Mouse (Mus musculus) cortical plate, adult 2 months (tissue): ENCODE data around the gene Robo4.

Experiments used
- CTCF ChIP-seq: fragments of 200-500 bp; IDR thresholded peaks from 2 replicates; pipeline ENCODE4 v1.5.1; 2011; ENCODE audit warnings: mild to moderate bottlenecking, control low read depth, low read length; ENCODE audit not compliant: insufficient read depth; ENCODE audit errors: extremely low read depth
- POLR2A ChIP-seq: fragments of 200-500 bp; IDR thresholded peaks from 2 replicates; pipeline ENCODE4 v1.6.1; 2011; ENCODE audit warnings: mild to moderate bottlenecking, low read length, control low read depth; ENCODE audit not compliant: insufficient read depth; ENCODE audit errors: extremely low read depth

GRCm38 (mm10) chr9:37461571-37461970, 59.9 kb downstream of the Robo4 start:
- TF ChIP-seq POLR2A = no peak
- TF ChIP-seq CTCF = no peak
